In genomic region chr13:9834146-9834679, GRCm38 (mm10) we compare ENCODE assay signal across 8 mouse cellular contexts.
DNase-seq lines count a peak whose midpoint lies in the region; ATAC-seq and TF ChIP-seq lines count a peak whose summit lies in the region.
"Not testable (repeated sequence)": the region's sequence is repeated elsewhere in the genome, so short reads cannot be mapped to it uniquely, and the experiment has no call there.

No protein-coding gene starts in this region.

- not testable (repeated sequence) for TF ChIP-seq CTCF in intestine, postnatal 0 days (IDR thresholded peaks at IDR 0.05; ENCODE audit: low read depth)

- not testable (repeated sequence) for H3K9me3 ChIP-seq in intestine, postnatal 0 days (ENCODE audit: control insufficient read depth)

- ATAC-seq in intestine, postnatal 0 days, result peak; percentile 100

- WGBS in intestine, postnatal 0 days, result 74% methylated on average over 32 of the region's 33 CpGs

- DNase-seq in adrenal gland, adult (ENCODE audit: inconsistent age in 2 of 2, low spot score in 1 of 2), result peak; percentile 54 to 86
- DNase-seq in embryo, embryonic 10.5 days (ENCODE audit: low spot score), result peak; percentile 51
- peak; percentile 59 for DNase-seq in heart, adult 8-10 months (ENCODE audit: low spot score)
- DNase-seq in left cerebral cortex, postnatal 14 days (ENCODE audit: low spot score in 2 of 2), result peak; percentile 60 to 67
- peak; percentile 35 to 63 for DNase-seq in lung, postnatal 4 days
- DNase-seq in spleen, adult 12 weeks (ENCODE audit: low spot score), result peak; percentile 41
- peak; percentile 30 to 84 for DNase-seq in urinary bladder, postnatal 4 days (ENCODE audit: low spot score in 2 of 2)

- H3K36me3 ChIP-seq in intestine, postnatal 0 days (ENCODE audit: control insufficient read depth, insufficient read depth), result not testable (repeated sequence)

- not testable (repeated sequence) for H3K9ac ChIP-seq in intestine, postnatal 0 days (ENCODE audit: low read depth, low read length)

- H3K4me2 ChIP-seq in intestine, postnatal 0 days (replicated peaks; ENCODE audit: low read depth), result not testable (repeated sequence)

- not testable (repeated sequence) for H3K4me1 ChIP-seq in intestine, postnatal 0 days (replicated peaks; ENCODE audit: control insufficient read depth, insufficient read depth, low read length)

- not testable (repeated sequence) for H3K27ac ChIP-seq in intestine, postnatal 0 days (ENCODE audit: low read depth, low read length)

- not testable (repeated sequence) for H3K4me3 ChIP-seq in intestine, postnatal 0 days (ENCODE audit: low read depth, low read length)

- H3K27me3 ChIP-seq in intestine, postnatal 0 days (replicated peaks; ENCODE audit: control insufficient read depth, insufficient read depth, low read length), result not testable (repeated sequence)

- intact Hi-C loops in left cerebral cortex, postnatal 14 days (cut with DNase I), result not testable (repeated sequence)
